Mouse (Mus musculus) stomach, embryonic 15.5 days (tissue): Measurements from ENCODE around the gene Tspan32. TPM values are rescaled to one million over a fixed set of nuclear protein-coding genes. Genes with fewer than 3 reads are reported as not detected.

Experiments
- ATAC-seq: fragments of 200-750 bp; cut with Nextera tagmentation; 2 replicates; pipeline ENCODE4 v1.8.0; 2017; ENCODE audit warnings: low read depth, moderate number of reproducible peaks, moderate TSS enrichment; ENCODE audit not compliant: insufficient read depth, low FRiP score
- H3K27ac ChIP-seq: fragments of 300-500 bp; sonication (generic); 2 replicates; pipeline ENCODE4 v1.5.1; 2015; ENCODE audit warnings: mild to moderate bottlenecking, inconsistent platforms
- H3K27me3 ChIP-seq: fragments of 300-500 bp; sonication (generic); replicated peaks from 2 replicates; pipeline ENCODE4 v1.6.1; 2015; ENCODE audit warnings: inconsistent platforms
- H3K36me3 ChIP-seq: fragments of 300-500 bp; sonication (generic); 2 replicates; pipeline ENCODE4 v1.6.1; 2015; ENCODE audit warnings: inconsistent platforms
- H3K4me1 ChIP-seq: fragments of 300-500 bp; sonication (generic); 2 replicates; pipeline ENCODE4 v1.6.1; 2015; ENCODE audit warnings: inconsistent platforms
- H3K4me2 ChIP-seq: fragments of 300-500 bp; sonication (generic); 2 replicates; pipeline ENCODE4 v1.6.1; 2015; ENCODE audit warnings: mild to moderate bottlenecking, inconsistent platforms
- H3K4me3 ChIP-seq: fragments of 300-500 bp; sonication (generic); replicated peaks from 2 replicates; pipeline ENCODE4 v1.5.1; 2015; ENCODE audit warnings: inconsistent platforms
- H3K9ac ChIP-seq: fragments of 300-500 bp; sonication (generic); 2 replicates; pipeline ENCODE4 v1.6.1; 2015; ENCODE audit warnings: inconsistent platforms
- H3K9me3 ChIP-seq: fragments of 300-500 bp; sonication (generic); 2 replicates; pipeline ENCODE4 v1.6.1; 2016; ENCODE audit warnings: inconsistent platforms
- WGBS: fragments of 180-500 bp; shearing (Covaris S2); methylation state at CpG from one replicate; pipeline ENCODE4 v1.1.7; 2015; 5-methylcytosine and 5-hydroxymethylcytosine counted together
- polyA plus RNA-seq: library from polyadenylated mRNA; unstranded; fragments of >200 nt; fragmentation: Nextera tagmentation; extraction: Ambion mirVana; gene quantifications from 2 replicates; pipeline ENCODE4 v1.2.1, GENCODE M21; 2015

Gene Tspan32
- polyA plus RNA-seq, 1 experiment from 2014 or later = 7.3 TPM

DNA sequence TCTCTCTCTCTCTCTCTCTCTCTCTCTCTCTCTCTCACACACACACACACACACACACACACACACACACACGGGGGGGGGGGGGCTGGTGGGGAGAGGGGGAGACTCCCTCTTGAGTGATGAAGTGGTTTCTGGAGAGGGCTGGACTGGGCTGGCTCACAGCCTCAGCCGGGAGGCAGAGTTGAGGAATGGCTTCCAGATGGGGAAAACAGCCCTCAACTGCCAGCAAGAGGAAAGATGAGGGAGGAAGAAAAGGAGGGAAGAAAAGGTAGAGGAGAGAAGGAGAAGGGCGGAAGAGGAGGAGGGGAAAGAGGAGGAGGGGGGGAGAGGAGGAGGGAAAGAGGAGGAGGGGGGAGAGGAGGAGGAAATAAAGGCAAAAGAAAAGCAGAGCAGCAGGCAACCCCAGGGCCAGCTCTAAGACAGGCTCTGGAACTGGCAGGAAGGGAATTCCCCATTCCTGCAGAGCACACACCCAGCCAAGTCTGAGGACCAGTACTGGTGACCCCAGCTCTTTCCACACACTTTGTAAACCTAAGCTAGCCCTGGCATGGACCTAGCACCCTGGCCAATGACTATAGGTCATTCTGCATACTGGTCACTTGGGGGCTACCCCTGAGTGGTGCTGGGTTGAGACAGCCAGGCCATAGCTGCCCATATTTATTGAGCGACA lies 4.3 kb downstream of the Tspan32 start:
- peak overlapping the region; percentile 29 for H3K4me2 ChIP-seq

GRCm38 (mm10) chr7:143009996-143010395 lies 5.2 kb downstream of the Tspan32 start:
- Histone ChIP-seq H3K4me2 (no peak overlapping the region), H3K9me3 (no peaks in the 10 kb centered on the region), H3K36me3 (no peaks in the 10 kb centered on the region), H3K27me3 (no peaks in the 10 kb centered on the region), H3K4me1 (peaks cover 74% of the 10 kb centered on the region), H3K27ac (peak overlapping the region; percentile 90), H3K9ac (no peak overlapping the region), H3K4me3 (no peak overlapping the region)
- WGBS = 86% methylated on average over 4 of the region's 4 CpGs
- ATAC-seq = no peak

More for the DNA sequence above, 4.3 kb downstream of the Tspan32 start:
- peak; percentile 19; the same call in 1 of the 2 replicates for ATAC-seq
- H3K4me1 ChIP-seq = peaks cover 66% of the 10 kb centered on the region
- no peaks in the 10 kb centered on the region for H3K27me3 ChIP-seq
- no peak overlapping the region for H3K9ac ChIP-seq
- H3K36me3 ChIP-seq = no peaks in the 10 kb centered on the region
- no peaks in the 10 kb centered on the region for H3K9me3 ChIP-seq
- peak overlapping the region; percentile 90 for H3K27ac ChIP-seq
- 41% methylated on average over 3 of the region's 4 CpGs for WGBS
- H3K4me3 ChIP-seq = no peak overlapping the region

GRCm38 (mm10) chr7:143011226-143011625 lies 6.4 kb downstream of the Tspan32 start:
- no peak overlapping the region for H3K4me2 ChIP-seq
- peaks cover 84% of the 10 kb centered on the region for H3K4me1 ChIP-seq
- no peak overlapping the region for H3K9ac ChIP-seq
- H3K4me3 ChIP-seq = no peak overlapping the region
- H3K27me3 ChIP-seq = no peaks in the 10 kb centered on the region
- no peak for ATAC-seq
- WGBS = 60% methylated on average over 1 of the region's 1 CpGs
- H3K36me3 ChIP-seq = no peaks in the 10 kb centered on the region
- peak overlapping the region; percentile 75 for H3K27ac ChIP-seq
- no peaks in the 10 kb centered on the region for H3K9me3 ChIP-seq

DNA sequence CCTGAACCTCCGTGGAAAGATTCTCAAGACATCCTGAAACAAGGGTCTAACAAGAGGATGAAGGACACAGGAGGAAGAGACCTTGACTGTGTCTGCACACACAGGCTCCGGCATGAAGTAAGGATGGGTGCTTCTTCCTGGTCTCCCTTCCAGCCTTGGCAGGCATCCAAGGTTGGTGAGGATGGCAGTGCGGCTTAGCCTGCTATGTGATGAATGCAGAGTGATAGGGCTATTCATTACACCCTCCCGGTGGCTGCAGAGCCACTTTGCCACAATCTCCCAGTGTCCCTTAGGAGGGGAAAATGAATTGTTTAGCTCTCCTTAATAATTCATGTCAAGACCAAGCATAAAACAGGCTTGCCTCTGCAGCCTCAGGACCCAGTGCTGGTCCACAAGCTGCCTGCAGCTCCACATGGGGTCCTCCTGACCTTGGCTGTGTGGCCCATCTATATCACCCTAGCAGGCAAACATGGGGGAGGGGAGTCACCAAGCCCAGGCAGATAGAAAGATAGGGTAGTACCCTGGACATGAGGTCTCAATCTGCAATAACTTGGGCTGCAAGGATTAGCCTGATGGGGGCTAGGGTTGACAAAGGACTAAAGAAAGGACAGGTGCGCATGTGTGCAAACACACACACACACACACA lies 7.5 kb downstream of the Tspan32 start:
- H3K27ac ChIP-seq = peak overlapping the region; percentile 75
- WGBS = 46% methylated on average over 5 of the region's 5 CpGs

DNA sequence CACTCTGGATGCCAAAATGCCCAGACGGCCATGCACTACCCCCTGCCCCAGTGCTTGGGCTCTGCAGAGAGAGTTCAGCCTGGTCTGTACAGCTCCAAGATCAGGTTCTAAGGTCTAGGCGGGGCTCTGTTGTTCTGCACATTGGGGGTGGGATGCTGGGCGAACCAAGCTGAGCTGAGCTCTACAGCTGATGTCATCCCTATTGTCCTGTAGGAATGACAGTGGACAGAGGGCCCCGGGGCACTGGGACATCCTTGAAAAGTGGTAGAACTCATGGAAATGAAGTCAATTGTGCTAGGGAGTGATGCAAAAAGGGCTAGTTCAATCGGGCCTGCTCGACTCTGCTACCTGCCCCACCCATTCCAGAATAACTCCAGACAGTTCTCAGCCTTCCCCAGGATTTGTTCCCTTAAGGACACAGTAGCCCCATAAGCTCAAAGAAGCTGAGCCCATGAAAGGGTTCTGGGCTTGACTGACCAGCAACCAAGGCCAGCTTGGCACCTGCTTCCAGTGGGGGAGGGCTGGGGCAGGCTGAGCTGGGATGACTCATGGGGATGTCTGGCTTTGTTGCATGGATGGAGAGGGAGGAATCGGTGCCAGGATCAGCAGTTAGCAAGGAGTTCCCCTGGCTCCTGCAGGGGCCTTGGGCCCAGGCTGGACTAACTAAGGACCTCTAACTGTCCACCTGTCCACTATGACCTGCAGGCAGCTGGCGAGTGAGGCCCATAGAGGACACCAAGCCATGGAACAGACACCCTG lies 8.8 kb downstream of the Tspan32 start:
- Histone ChIP-seq H3K27ac (peak overlapping the region; percentile 81), H3K27me3 (no peaks in the 10 kb centered on the region), H3K9ac (no peak overlapping the region), H3K36me3 (no peaks in the 10 kb centered on the region), H3K4me3 (no peak overlapping the region), H3K4me1 (peaks cover 79% of the 10 kb centered on the region), H3K9me3 (no peaks in the 10 kb centered on the region), H3K4me2 (no peak overlapping the region)
- WGBS = 68% methylated on average over 8 of the region's 8 CpGs
- ATAC-seq = no peak

More for the DNA sequence above, 7.5 kb downstream of the Tspan32 start:
- Histone ChIP-seq H3K36me3 (no peaks in the 10 kb centered on the region), H3K4me1 (peaks cover 91% of the 10 kb centered on the region), H3K27me3 (no peaks in the 10 kb centered on the region), H3K9ac (no peak overlapping the region), H3K4me2 (no peak overlapping the region), H3K4me3 (no peak overlapping the region), H3K9me3 (no peaks in the 10 kb centered on the region)
- ATAC-seq = no peak

DNA sequence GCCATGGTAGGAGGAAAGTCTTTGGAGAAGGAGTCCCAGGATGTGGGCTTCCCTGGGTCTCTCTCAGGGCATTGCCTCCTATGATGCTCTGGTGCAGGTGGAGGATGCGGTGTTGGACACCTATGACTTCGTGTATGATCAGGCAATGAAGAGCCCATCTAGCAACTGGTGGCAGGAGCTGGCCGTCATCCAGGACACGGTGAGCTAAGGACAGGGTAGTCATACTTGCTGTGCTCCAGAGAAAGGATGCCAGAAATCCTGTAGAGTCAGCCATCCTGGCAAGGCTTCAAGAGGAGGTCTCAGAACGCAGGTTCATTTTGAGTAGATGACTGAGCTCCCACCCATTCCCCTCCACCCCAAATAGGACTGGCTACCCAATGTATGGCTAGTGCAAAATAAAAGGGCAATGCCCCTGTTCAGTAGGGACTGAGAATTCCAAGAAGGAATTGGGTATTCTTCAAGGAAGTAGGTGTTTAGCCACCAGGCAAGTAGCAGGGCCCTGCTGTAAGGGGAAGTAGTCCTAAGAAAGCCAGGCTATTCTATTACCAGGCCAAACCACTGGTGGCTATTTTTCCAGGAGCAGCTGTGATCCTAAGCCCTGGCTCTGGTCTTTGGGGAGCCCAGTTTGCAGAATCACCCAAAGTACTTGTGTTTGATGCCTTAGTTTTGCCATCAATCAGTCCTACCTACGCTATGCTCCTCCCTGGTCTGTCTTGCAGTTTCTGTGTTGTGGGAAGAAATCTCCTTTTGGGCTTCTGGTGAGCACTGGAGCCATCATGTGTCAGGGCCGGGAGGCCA lies 10.2 kb downstream of the Tspan32 start:
- no peak for ATAC-seq
- Histone ChIP-seq H3K27ac (peak overlapping the region; percentile 86), H3K4me1 (peaks cover 66% of the 10 kb centered on the region), H3K4me2 (no peak overlapping the region), H3K9ac (no peak overlapping the region), H3K9me3 (no peaks in the 10 kb centered on the region), H3K4me3 (no peak overlapping the region), H3K36me3 (no peaks in the 10 kb centered on the region), H3K27me3 (no peaks in the 10 kb centered on the region)
- WGBS = 79% methylated on average over 7 of the region's 7 CpGs

GRCm38 (mm10) chr7:143015755-143016423 lies 11.0 kb downstream of the Tspan32 start:
- peak; percentile 84 for ATAC-seq
- Histone ChIP-seq H3K9ac (no peak overlapping the region), H3K36me3 (no peaks in the 10 kb centered on the region), H3K4me2 (peak overlapping the region; percentile 19; the same call in 1 of the 2 replicates), H3K27ac (peak overlapping the region; percentile 86), H3K27me3 (no peaks in the 10 kb centered on the region), H3K4me3 (no peak overlapping the region), H3K9me3 (no peaks in the 10 kb centered on the region), H3K4me1 (peaks cover 58% of the 10 kb centered on the region)
- 17% methylated on average over 1 of the region's 1 CpGs for WGBS

DNA sequence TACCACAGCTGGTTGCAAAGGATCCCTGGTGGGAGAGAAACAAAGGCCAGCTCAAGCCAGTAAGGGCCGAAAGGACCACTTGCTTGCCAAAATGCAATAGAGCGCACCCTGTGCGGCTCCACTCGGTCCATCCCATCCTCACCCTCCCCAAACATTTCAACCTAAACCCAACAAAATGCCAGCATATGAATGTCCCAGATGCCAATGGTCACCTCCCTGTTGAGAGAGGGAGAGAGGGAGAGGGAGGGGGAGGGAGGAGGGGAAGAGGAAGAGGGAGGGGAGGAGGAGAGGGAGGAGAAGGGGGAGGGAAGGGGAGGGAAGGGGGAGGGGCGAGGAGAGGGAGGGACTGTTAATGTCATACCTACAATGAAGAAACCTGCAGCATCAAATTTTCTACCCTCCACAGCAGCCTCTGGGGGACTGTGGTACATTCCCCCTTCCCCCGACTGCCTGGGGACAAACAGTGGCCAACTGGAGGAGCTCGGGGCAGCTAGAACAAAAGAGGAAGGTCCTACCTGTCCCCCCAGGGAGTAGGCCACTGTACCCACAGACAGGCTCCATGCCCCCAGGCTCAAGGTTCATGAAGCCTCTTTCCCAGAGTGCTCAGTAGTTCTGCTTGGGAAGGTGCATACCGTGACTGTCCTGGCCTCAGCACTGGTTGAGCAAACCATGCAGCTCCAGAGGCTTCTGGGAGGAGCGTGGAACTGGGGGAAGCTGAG lies 11.7 kb downstream of the Tspan32 start:
- no peaks in the 10 kb centered on the region for H3K36me3 ChIP-seq
- H3K27ac ChIP-seq = peak overlapping the region; percentile 86
- H3K27me3 ChIP-seq = no peaks in the 10 kb centered on the region
- ATAC-seq = peak; percentile 11; the same call in 1 of the 2 replicates
- no peak overlapping the region for H3K4me3 ChIP-seq
- peak overlapping the region; percentile 19; the same call in 1 of the 2 replicates for H3K4me2 ChIP-seq
- peaks cover 51% of the 10 kb centered on the region for H3K4me1 ChIP-seq
- no peaks in the 10 kb centered on the region for H3K9me3 ChIP-seq
- no peak overlapping the region for H3K9ac ChIP-seq
- 52% methylated on average over 9 of the region's 9 CpGs for WGBS

DNA sequence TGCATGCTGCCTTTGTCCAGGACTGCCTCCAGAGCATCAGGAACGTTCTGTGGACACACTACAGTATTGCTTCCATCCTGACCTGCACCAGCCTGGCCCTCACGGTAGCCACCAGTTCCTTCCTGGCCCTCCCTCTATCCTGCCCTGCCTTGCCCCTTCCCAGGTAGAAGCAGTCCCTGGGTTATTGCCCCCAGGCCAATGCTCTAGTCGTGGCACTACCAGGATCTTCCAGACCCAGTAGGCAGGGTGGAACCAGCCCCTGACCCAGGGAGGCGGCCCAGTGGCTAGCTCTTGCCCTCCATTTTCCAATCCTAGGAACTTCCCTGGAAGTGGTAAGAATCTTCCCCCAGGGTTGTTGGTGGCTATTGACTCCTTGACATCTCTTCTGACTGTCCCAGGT lies 12.3 kb downstream of the Tspan32 start:
- Histone ChIP-seq H3K4me2 (no peak overlapping the region), H3K4me1 (peaks cover 48% of the 10 kb centered on the region), H3K9ac (no peak overlapping the region), H3K27ac (peak overlapping the region; percentile 86), H3K27me3 (no peaks in the 10 kb centered on the region), H3K36me3 (no peaks in the 10 kb centered on the region), H3K9me3 (no peaks in the 10 kb centered on the region), H3K4me3 (no peak overlapping the region)
- no peak for ATAC-seq
- 76% methylated on average over 4 of the region's 4 CpGs for WGBS

DNA sequence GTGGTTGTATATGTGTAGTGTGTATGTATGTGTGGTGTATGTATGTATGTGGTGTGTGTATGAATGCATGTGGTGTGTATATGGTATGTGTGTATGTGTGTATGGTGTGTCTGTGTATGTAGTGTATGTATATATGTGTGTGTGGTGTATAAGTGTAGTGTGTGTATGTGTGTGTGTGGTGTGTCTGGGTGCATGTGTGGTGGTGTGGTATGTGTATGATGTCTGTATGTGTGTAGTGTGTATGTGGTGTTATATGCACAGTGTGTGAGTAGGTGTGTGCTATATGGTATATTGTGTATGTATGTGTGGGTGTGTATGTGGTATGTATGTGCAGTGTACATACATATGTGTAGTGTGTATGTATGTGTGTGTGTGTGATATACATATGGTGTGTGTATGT lies 15.2 kb downstream of the Tspan32 start:
- Histone ChIP-seq H3K36me3 (0 out of 2 replicates have a peak, but pooled peaks cover under 1% of the 10 kb centered on the region), H3K4me2 (no peak overlapping the region), H3K27me3 (no peaks in the 10 kb centered on the region), H3K9ac (no peak overlapping the region), H3K9me3 (no peaks in the 10 kb centered on the region), H3K4me1 (peaks cover 24% of the 10 kb centered on the region), H3K4me3 (no peak overlapping the region), H3K27ac (no peak overlapping the region)
- no peak for ATAC-seq
